Mouse (Mus musculus) embryonic facial prominence, embryonic 13.5 days (tissue): ENCODE data around the gene Pan2. TPM values are rescaled to one million over a fixed set of nuclear protein-coding genes. Genes with fewer than 3 reads are reported as not detected.
A peak's percentile ranks its signal among the peaks of the same experiment; 100 is the strongest.
"Not testable (repeated sequence)": the region's sequence is repeated elsewhere in the genome, so short reads cannot be mapped to it uniquely, and the experiment has no call there.

Experiments used
- ATAC-seq: fragments of 200-750 bp; cut with Nextera tagmentation; 2 replicates; pipeline ENCODE4 v1.8.0; 2017; ENCODE audit warnings: low read depth; ENCODE audit not compliant: insufficient number of reproducible peaks, insufficient read depth, low FRiP score, low TSS enrichment
- H3K27ac ChIP-seq: fragments of 300-500 bp; sonication (generic); 2 replicates; pipeline ENCODE4 v1.5.1; 2015; ENCODE audit warnings: moderate library complexity, mild to moderate bottlenecking, inconsistent platforms
- H3K27me3 ChIP-seq: fragments of 300-500 bp; sonication (generic); 2 replicates; pipeline ENCODE4 v1.6.1; 2015; ENCODE audit warnings: mild to moderate bottlenecking, inconsistent platforms
- H3K36me3 ChIP-seq: fragments of 300-500 bp; sonication (generic); 2 replicates; pipeline ENCODE4 v1.6.1; 2015; ENCODE audit warnings: mild to moderate bottlenecking, inconsistent platforms
- H3K4me1 ChIP-seq: fragments of 300-500 bp; sonication (generic); 2 replicates; pipeline ENCODE4 v1.6.1; 2015; ENCODE audit warnings: inconsistent platforms
- H3K4me2 ChIP-seq: fragments of 300-500 bp; sonication (generic); 2 replicates; pipeline ENCODE4 v1.6.1; 2015; ENCODE audit warnings: moderate library complexity, mild to moderate bottlenecking, inconsistent platforms
- H3K4me3 ChIP-seq: fragments of 300-500 bp; sonication (generic); 2 replicates; pipeline ENCODE4 v1.5.1; 2015; ENCODE audit warnings: mild to moderate bottlenecking, inconsistent platforms
- H3K9ac ChIP-seq: fragments of 300-500 bp; sonication (generic); 2 replicates; pipeline ENCODE4 v1.6.1; 2015; ENCODE audit warnings: mild to moderate bottlenecking, inconsistent platforms
- H3K9me3 ChIP-seq: fragments of 300-500 bp; sonication (generic); 2 replicates; pipeline ENCODE4 v1.6.1; 2016; ENCODE audit warnings: inconsistent platforms
- WGBS: fragments of 180-500 bp; shearing (Covaris S2); methylation state at CpG from one replicate; pipeline ENCODE4 v1.1.7; 2015; ENCODE audit warnings: mixed read lengths; 5-methylcytosine and 5-hydroxymethylcytosine counted together
- polyA plus RNA-seq: library from polyadenylated mRNA; unstranded; fragments of >200 nt; fragmentation: Nextera tagmentation; extraction: Ambion mirVana; gene quantifications from 2 replicates; pipeline ENCODE4 v1.2.1, GENCODE M21; 2015

Pan2 gene
- 31.8 and 32.3 TPM in 2 replicates for polyA plus RNA-seq

GRCm38 (mm10) chr10:128303126-128304021 is at the start of gene Pan2:
Pan2 (plus strand) TSS chr10:128303335.
- peaks cover 16% of the 10 kb centered on the region for H3K4me1 ChIP-seq
- H3K27me3 ChIP-seq: no peaks in the 10 kb centered on the region
- no peaks in the 10 kb centered on the region for H3K9me3 ChIP-seq
- peak within 1 kb of the TSS; percentile 96 for H3K27ac ChIP-seq
- H3K36me3 ChIP-seq: peaks cover 9% of the 10 kb centered on the region
- peak within 1 kb of the TSS; percentile 87 for H3K9ac ChIP-seq
- H3K4me2 ChIP-seq: peak within 1 kb of the TSS; percentile 76
- peak within 1 kb of the TSS; percentile 60 for H3K4me3 ChIP-seq
- peak; percentile 97 for ATAC-seq
- WGBS: 1% methylated on average over 37 of the region's 37 CpGs

- peaks cover 52% of the 10 kb centered on the region for H3K36me3 ChIP-seq
These were observed 49.4 kb upstream of the Pan2 start, which contains the start of gene Apon for GRCm38 (mm10) chr10:128253677-128254255. Apon (plus strand) TSS chr10:128254096.

GRCm38 (mm10) chr10:128255925-128256324 is 47.2 kb upstream of the Pan2 start:
- H3K9me3 ChIP-seq: no peaks in the 10 kb centered on the region
- H3K4me2 ChIP-seq: no peak overlapping the region
- H3K36me3 ChIP-seq: peaks cover 31% of the 10 kb centered on the region
- H3K27ac ChIP-seq: no peak overlapping the region
- 85% methylated on average over 8 of the region's 8 CpGs for WGBS
- no peak overlapping the region for H3K4me3 ChIP-seq
- no peak overlapping the region for H3K9ac ChIP-seq
- no peak for ATAC-seq
- H3K4me1 ChIP-seq: no peaks in the 10 kb centered on the region
- H3K27me3 ChIP-seq: no peaks in the 10 kb centered on the region

More at GRCm38 (mm10) chr10:128253677-128254255, 49.4 kb upstream of the Pan2 start, which contains the start of gene Apon:
- H3K4me1 ChIP-seq: no peaks in the 10 kb centered on the region
- H3K9me3 ChIP-seq: no peaks in the 10 kb centered on the region
- H3K27me3 ChIP-seq: no peaks in the 10 kb centered on the region
- ATAC-seq: no peak
- H3K9ac ChIP-seq: no peak within 1 kb of the TSS
- no peak within 1 kb of the TSS for H3K4me3 ChIP-seq
- H3K27ac ChIP-seq: no peak within 1 kb of the TSS
- 86% methylated on average over 4 of the region's 4 CpGs for WGBS
- H3K4me2 ChIP-seq: no peak within 1 kb of the TSS

- ATAC-seq: no peak
- no peaks in the 10 kb centered on the region for H3K4me1 ChIP-seq
- H3K4me3 ChIP-seq: no peak overlapping the region
- no peak overlapping the region for H3K9ac ChIP-seq
- H3K27ac ChIP-seq: no peak overlapping the region
- H3K36me3 ChIP-seq: peaks cover 27% of the 10 kb centered on the region
- H3K9me3 ChIP-seq: no peaks in the 10 kb centered on the region
- H3K4me2 ChIP-seq: no peak overlapping the region
- WGBS: 92% methylated on average over 8 of the region's 8 CpGs
- H3K27me3 ChIP-seq: no peaks in the 10 kb centered on the region
These were observed 46.8 kb upstream of the Pan2 start for GRCm38 (mm10) chr10:128256328-128256727.

- H3K4me3 ChIP-seq: no peak overlapping the region
- ATAC-seq: no peak
- H3K9me3 ChIP-seq: no peaks in the 10 kb centered on the region
- WGBS: 80% methylated on average over 4 of the region's 4 CpGs
- no peak overlapping the region for H3K27ac ChIP-seq
- no peak overlapping the region for H3K4me2 ChIP-seq
- H3K9ac ChIP-seq: no peak overlapping the region
- H3K27me3 ChIP-seq: no peaks in the 10 kb centered on the region
- H3K4me1 ChIP-seq: no peaks in the 10 kb centered on the region
- 0 out of 2 replicates have a peak, but pooled peaks cover 6% of the 10 kb centered on the region for H3K36me3 ChIP-seq
These were observed 44.2 kb upstream of the Pan2 start for GRCm38 (mm10) chr10:128258953-128259352.

GRCm38 (mm10) chr10:128259946-128260345 is 43.2 kb upstream of the Pan2 start:
- Histone ChIP-seq H3K9me3 (no peaks in the 10 kb centered on the region), H3K4me3 (no peak overlapping the region), H3K4me2 (no peak overlapping the region), H3K27me3 (no peaks in the 10 kb centered on the region), H3K27ac (no peak overlapping the region), H3K36me3 (no peaks in the 10 kb centered on the region), H3K4me1 (no peaks in the 10 kb centered on the region), H3K9ac (no peak overlapping the region)
- no peak for ATAC-seq
- WGBS: 85% methylated on average over 5 of the region's 5 CpGs

GRCm38 (mm10) chr10:128260376-128260775 is 42.8 kb upstream of the Pan2 start:
- not testable (repeated sequence) for H3K9ac ChIP-seq, ATAC-seq, H3K27me3 ChIP-seq, H3K9me3 ChIP-seq, H3K4me3 ChIP-seq, H3K27ac ChIP-seq, H3K4me1 ChIP-seq, H3K4me2 ChIP-seq, H3K36me3 ChIP-seq
- WGBS: 84% methylated on average over 7 of the region's 7 CpGs

- no peaks in the 10 kb centered on the region for H3K36me3 ChIP-seq
- no peaks in the 10 kb centered on the region for H3K27me3 ChIP-seq
- no peaks in the 10 kb centered on the region for H3K4me1 ChIP-seq
- no peak overlapping the region for H3K4me3 ChIP-seq
- no peak overlapping the region for H3K4me2 ChIP-seq
- no peak for ATAC-seq
- H3K9me3 ChIP-seq: no peaks in the 10 kb centered on the region
- H3K9ac ChIP-seq: no peak overlapping the region
- H3K27ac ChIP-seq: no peak overlapping the region
- 80% methylated on average over 22 of the region's 22 CpGs for WGBS
These were observed 40.8 kb upstream of the Pan2 start for GRCm38 (mm10) chr10:128262300-128262699.

- no peak for ATAC-seq
- Histone ChIP-seq H3K4me3 (no peak overlapping the region), H3K9ac (no peak overlapping the region), H3K36me3 (no peaks in the 10 kb centered on the region), H3K4me2 (no peak overlapping the region), H3K9me3 (no peaks in the 10 kb centered on the region), H3K27me3 (no peaks in the 10 kb centered on the region), H3K4me1 (no peaks in the 10 kb centered on the region), H3K27ac (no peak overlapping the region)
- 83% methylated on average over 6 of the region's 6 CpGs for WGBS
These were observed 39.5 kb upstream of the Pan2 start for GRCm38 (mm10) chr10:128263393-128264310.

- no peaks in the 10 kb centered on the region for H3K9me3 ChIP-seq
- no peak within 1 kb of the TSS for H3K27ac ChIP-seq
- H3K9ac ChIP-seq: no peak within 1 kb of the TSS
- no peak for ATAC-seq
- no peak within 1 kb of the TSS for H3K4me2 ChIP-seq
- no peak within 1 kb of the TSS for H3K4me3 ChIP-seq
- WGBS: 52% methylated on average over 6 of the region's 6 CpGs
- H3K4me1 ChIP-seq: peaks cover 4% of the 10 kb centered on the region; the same call in 1 of the 2 replicates
- no peaks in the 10 kb centered on the region for H3K27me3 ChIP-seq
- H3K36me3 ChIP-seq: no peaks in the 10 kb centered on the region
These were observed 34.8 kb upstream of the Pan2 start, which contains the start of gene Apof for GRCm38 (mm10) chr10:128268371-128268770. Apof (plus strand) TSS chr10:128268671.
